Mouse (Mus musculus): ENCODE results near the gene Nup160. TPM values are rescaled to one million over a fixed set of nuclear protein-coding genes. Genes with fewer than 3 reads are reported as not detected.
A peak's percentile ranks its signal among the peaks of the same experiment; 100 is the strongest.

Gene Nup160
- 50.3 and 55.7 TPM in 2 replicates for polyA plus RNA-seq (2014; fragmentation: Nextera tagmentation; extraction: Ambion mirVana)

- no peak within 1 kb of the TSS for H3K4me2 ChIP-seq (replicated peaks; ENCODE audit: low read depth, low read length)
- no peak within 1 kb of the TSS for H3K27ac ChIP-seq (ENCODE audit: low read length)
- 75% methylated on average over 8 of the region's 8 CpGs for WGBS
- no peaks in the 10 kb centered on the region for H3K9me3 ChIP-seq (ENCODE audit: control insufficient read depth, low read depth, low read length)
- no peak within 1 kb of the TSS for H3K4me3 ChIP-seq (ENCODE audit: low read depth, low read length)
- no peak within 1 kb of the TSS for H3K9ac ChIP-seq (replicated peaks; ENCODE audit: low read depth, low read length)
- no peaks in the 10 kb centered on the region for H3K27me3 ChIP-seq (ENCODE audit: control insufficient read depth, insufficient read depth, low read length)
- no peak for ATAC-seq (ENCODE audit: insufficient number of reproducible peaks, insufficient read depth, low FRiP score, low read depth)
- H3K4me1 ChIP-seq (ENCODE audit: control insufficient read depth, insufficient read depth, low read length), result peaks cover 4% of the 10 kb centered on the region; the same call in 1 of the 2 replicates
- H3K36me3 ChIP-seq (ENCODE audit: control insufficient read depth, insufficient read depth, low read length), result no peaks in the 10 kb centered on the region; the same call in 1 of the 2 replicates
Observed at GRCm38 (mm10) chr2:90677007-90677406, at the start of gene Nup160. Gene Nup160 (plus strand): TSS chr2:90677215.

- Histone ChIP-seq H3K4me1 (ENCODE audit: control insufficient read depth, insufficient read depth, low read length) (0 out of 2 replicates have a peak, but pooled peaks cover 2% of the 10 kb centered on the region), H3K27me3 (ENCODE audit: control insufficient read depth, insufficient read depth, low read length) (no peaks in the 10 kb centered on the region), H3K4me2 (replicated peaks; ENCODE audit: low read depth, low read length) (no peak overlapping the region), H3K9ac (replicated peaks; ENCODE audit: low read depth, low read length) (no peak overlapping the region), H3K36me3 (ENCODE audit: control insufficient read depth, insufficient read depth, low read length) (no peaks in the 10 kb centered on the region), H3K4me3 (ENCODE audit: low read depth, low read length) (no peak overlapping the region), H3K27ac (ENCODE audit: low read length) (no peak overlapping the region), H3K9me3 (ENCODE audit: control insufficient read depth, low read depth, low read length) (no peaks in the 10 kb centered on the region)
- ATAC-seq (ENCODE audit: insufficient number of reproducible peaks, insufficient read depth, low FRiP score, low read depth), result no peak
- WGBS, result 87% methylated on average over 5 of the region's 5 CpGs
Observed at GRCm38 (mm10) chr2:90628261-90628660, 48.8 kb upstream of the Nup160 start.

GRCm38 (mm10) chr2:90629552-90629951, 47.5 kb upstream of the Nup160 start:
- no peak for ATAC-seq (ENCODE audit: insufficient number of reproducible peaks, insufficient read depth, low FRiP score, low read depth)
- no peak overlapping the region for H3K27ac ChIP-seq (ENCODE audit: low read length)
- no peak overlapping the region for H3K4me3 ChIP-seq (ENCODE audit: low read depth, low read length)
- H3K9ac ChIP-seq (replicated peaks; ENCODE audit: low read depth, low read length), result no peak overlapping the region
- no peaks in the 10 kb centered on the region for H3K36me3 ChIP-seq (ENCODE audit: control insufficient read depth, insufficient read depth, low read length)
- 0 out of 2 replicates have a peak, but pooled peaks cover 2% of the 10 kb centered on the region for H3K4me1 ChIP-seq (ENCODE audit: control insufficient read depth, insufficient read depth, low read length)
- no peak overlapping the region for H3K4me2 ChIP-seq (replicated peaks; ENCODE audit: low read depth, low read length)
- whole genome bisulfite sequencing, result 32% methylated on average over 2 of the region's 2 CpGs
- no peaks in the 10 kb centered on the region for H3K27me3 ChIP-seq (ENCODE audit: control insufficient read depth, insufficient read depth, low read length)
- no peaks in the 10 kb centered on the region for H3K9me3 ChIP-seq (ENCODE audit: control insufficient read depth, low read depth, low read length)

GRCm38 (mm10) chr2:90631938-90632733, 44.9 kb upstream of the Nup160 start:
- ATAC-seq (ENCODE audit: insufficient number of reproducible peaks, insufficient read depth, low FRiP score, low read depth), result no peak
- no peak overlapping the region for H3K9ac ChIP-seq (replicated peaks; ENCODE audit: low read depth, low read length)
- H3K27me3 ChIP-seq (ENCODE audit: control insufficient read depth, insufficient read depth, low read length), result no peaks in the 10 kb centered on the region
- WGBS, result 76% methylated on average over 16 of the region's 16 CpGs
- H3K4me3 ChIP-seq (ENCODE audit: low read depth, low read length), result no peak overlapping the region
- no peak overlapping the region for H3K27ac ChIP-seq (ENCODE audit: low read length)
- H3K9me3 ChIP-seq (ENCODE audit: control insufficient read depth, low read depth, low read length), result no peaks in the 10 kb centered on the region
- no peak overlapping the region for H3K4me2 ChIP-seq (replicated peaks; ENCODE audit: low read depth, low read length)
- no peaks in the 10 kb centered on the region for H3K36me3 ChIP-seq (ENCODE audit: control insufficient read depth, insufficient read depth, low read length)
- H3K4me1 ChIP-seq (ENCODE audit: control insufficient read depth, insufficient read depth, low read length), result no peaks in the 10 kb centered on the region

- no peaks in the 10 kb centered on the region for H3K27me3 ChIP-seq (ENCODE audit: control insufficient read depth, insufficient read depth, low read length)
Observed at GRCm38 (mm10) chr2:90634671-90635070, 42.3 kb upstream of the Nup160 start.

GRCm38 (mm10) chr2:90635085-90635723, 41.8 kb upstream of the Nup160 start:
- Histone ChIP-seq H3K4me3 (ENCODE audit: low read depth, low read length) (no peak overlapping the region), H3K36me3 (ENCODE audit: control insufficient read depth, insufficient read depth, low read length) (no peaks in the 10 kb centered on the region), H3K4me2 (replicated peaks; ENCODE audit: low read depth, low read length) (no peak overlapping the region), H3K9ac (replicated peaks; ENCODE audit: low read depth, low read length) (no peak overlapping the region), H3K27me3 (ENCODE audit: control insufficient read depth, insufficient read depth, low read length) (no peaks in the 10 kb centered on the region), H3K9me3 (ENCODE audit: control insufficient read depth, low read depth, low read length) (no peaks in the 10 kb centered on the region), H3K4me1 (ENCODE audit: control insufficient read depth, insufficient read depth, low read length) (no peaks in the 10 kb centered on the region), H3K27ac (ENCODE audit: low read length) (no peak overlapping the region)
- no peak for ATAC-seq (ENCODE audit: insufficient number of reproducible peaks, insufficient read depth, low FRiP score, low read depth)
- 65% methylated on average over 7 of the region's 7 CpGs for WGBS

More at GRCm38 (mm10) chr2:90634671-90635070, 42.3 kb upstream of the Nup160 start:
- H3K4me1 ChIP-seq (ENCODE audit: control insufficient read depth, insufficient read depth, low read length), result no peaks in the 10 kb centered on the region
- H3K27ac ChIP-seq (ENCODE audit: low read length), result no peak overlapping the region
- no peaks in the 10 kb centered on the region for H3K9me3 ChIP-seq (ENCODE audit: control insufficient read depth, low read depth, low read length)
- H3K4me2 ChIP-seq (replicated peaks; ENCODE audit: low read depth, low read length), result no peak overlapping the region
- no peak overlapping the region for H3K9ac ChIP-seq (replicated peaks; ENCODE audit: low read depth, low read length)
- H3K4me3 ChIP-seq (ENCODE audit: low read depth, low read length), result no peak overlapping the region
- H3K36me3 ChIP-seq (ENCODE audit: control insufficient read depth, insufficient read depth, low read length), result no peaks in the 10 kb centered on the region
- ATAC-seq (ENCODE audit: insufficient number of reproducible peaks, insufficient read depth, low FRiP score, low read depth), result no peak

- WGBS, result 88% methylated on average over 7 of the region's 7 CpGs
- Histone ChIP-seq H3K4me1 (ENCODE audit: control insufficient read depth, insufficient read depth, low read length) (no peaks in the 10 kb centered on the region), H3K9ac (replicated peaks; ENCODE audit: low read depth, low read length) (no peak overlapping the region), H3K4me3 (ENCODE audit: low read depth, low read length) (no peak overlapping the region), H3K36me3 (ENCODE audit: control insufficient read depth, insufficient read depth, low read length) (no peaks in the 10 kb centered on the region), H3K4me2 (replicated peaks; ENCODE audit: low read depth, low read length) (no peak overlapping the region), H3K9me3 (ENCODE audit: control insufficient read depth, low read depth, low read length) (no peaks in the 10 kb centered on the region), H3K27ac (ENCODE audit: low read length) (no peak overlapping the region), H3K27me3 (ENCODE audit: control insufficient read depth, insufficient read depth, low read length) (no peaks in the 10 kb centered on the region)
- no peak for ATAC-seq (ENCODE audit: insufficient number of reproducible peaks, insufficient read depth, low FRiP score, low read depth)
Observed at GRCm38 (mm10) chr2:90636853-90637252, 40.2 kb upstream of the Nup160 start.

GRCm38 (mm10) chr2:90638986-90639746, 37.8 kb upstream of the Nup160 start:
- no peaks in the 10 kb centered on the region for H3K9me3 ChIP-seq (ENCODE audit: control insufficient read depth, low read depth, low read length)
- no peaks in the 10 kb centered on the region for H3K4me1 ChIP-seq (ENCODE audit: control insufficient read depth, insufficient read depth, low read length)
- H3K4me2 ChIP-seq (replicated peaks; ENCODE audit: low read depth, low read length), result no peak overlapping the region
- no peak overlapping the region for H3K9ac ChIP-seq (replicated peaks; ENCODE audit: low read depth, low read length)
- H3K36me3 ChIP-seq (ENCODE audit: control insufficient read depth, insufficient read depth, low read length), result no peaks in the 10 kb centered on the region
- H3K4me3 ChIP-seq (ENCODE audit: low read depth, low read length), result no peak overlapping the region
- peak; percentile 66 for ATAC-seq (ENCODE audit: insufficient number of reproducible peaks, insufficient read depth, low FRiP score, low read depth)
- H3K27me3 ChIP-seq (ENCODE audit: control insufficient read depth, insufficient read depth, low read length), result no peaks in the 10 kb centered on the region
- H3K27ac ChIP-seq (ENCODE audit: low read length), result no peak overlapping the region
- WGBS, result 72% methylated on average over 8 of the region's 8 CpGs

All from stomach, embryonic 14.5 days (tissue).